Mouse (Mus musculus): ENCODE measurements around the gene Abcb4. TPM values are rescaled to one million over a fixed set of nuclear protein-coding genes. Genes with fewer than 3 reads are reported as not detected.
"Not testable (repeated sequence)": the region's sequence is repeated elsewhere in the genome, so short reads cannot be mapped to it uniquely, and the experiment has no call there.

The Abcb4 gene
- total RNA-seq, 2 experiments from 2014 or later: 4.4 to 5.7 TPM

GRCm38 (mm10) chr5:8902141-8902817 is 8.8 kb downstream of the Abcb4 start:
- DNase-seq (ENCODE audit: extremely low spot score in 1 of 2, low spot score in 1 of 2): no peak

DNA sequence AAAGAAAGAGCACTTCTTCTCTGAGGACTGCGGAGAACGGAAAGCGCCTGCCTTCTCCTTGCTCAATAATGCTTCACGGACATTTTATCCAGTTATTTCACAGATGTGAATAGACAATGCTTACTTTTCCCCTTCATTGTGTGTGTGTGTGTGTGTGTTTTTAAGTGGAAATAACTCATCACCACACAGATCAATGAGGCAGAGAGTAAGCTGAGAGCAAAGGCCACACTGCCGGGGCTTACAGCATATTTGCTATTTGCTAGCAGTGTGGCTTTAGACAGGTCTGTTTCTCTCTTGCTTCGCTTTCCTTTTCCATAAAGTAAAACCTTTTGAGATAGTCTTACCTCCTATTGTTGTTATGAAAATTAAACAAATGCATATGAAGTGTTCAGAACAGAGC is 11.0 kb downstream of the Abcb4 start:
- no peak for DNase-seq (ENCODE audit: extremely low spot score in 1 of 2, low spot score in 1 of 2)

- DNase-seq (ENCODE audit: extremely low spot score in 1 of 2, low spot score in 1 of 2): no peak
Observed at GRCm38 (mm10) chr5:8911567-8912198, 18.2 kb downstream of the Abcb4 start.

DNA sequence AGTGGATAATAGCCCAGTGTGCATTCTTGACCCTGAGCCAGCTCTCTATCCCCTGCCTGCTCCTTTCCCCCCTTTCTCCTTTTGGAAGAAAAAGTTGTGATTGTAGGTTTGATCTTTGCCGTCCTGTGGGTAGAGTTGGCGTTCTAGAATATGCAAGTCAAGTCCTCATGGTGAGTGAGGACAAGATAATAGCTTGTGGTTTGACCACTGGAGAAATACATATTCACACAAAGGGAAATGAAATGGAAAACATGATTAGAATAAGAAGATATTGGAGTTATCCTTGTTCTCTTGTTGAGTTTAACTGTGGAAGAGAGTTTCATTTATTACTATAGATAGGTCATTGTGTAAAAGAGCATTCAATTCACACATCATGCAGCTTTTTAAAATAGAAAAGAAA is 22.9 kb downstream of the Abcb4 start:
- DNase-seq (ENCODE audit: extremely low spot score in 1 of 2, low spot score in 1 of 2): no peak

- DNase-seq (ENCODE audit: extremely low spot score in 1 of 2, low spot score in 1 of 2): no peak
Observed at GRCm38 (mm10) chr5:8917069-8917468, 23.6 kb downstream of the Abcb4 start.

- no peak for DNase-seq (ENCODE audit: extremely low spot score in 1 of 2, low spot score in 1 of 2)
Observed at GRCm38 (mm10) chr5:8928440-8928839, 34.9 kb downstream of the Abcb4 start.

DNA sequence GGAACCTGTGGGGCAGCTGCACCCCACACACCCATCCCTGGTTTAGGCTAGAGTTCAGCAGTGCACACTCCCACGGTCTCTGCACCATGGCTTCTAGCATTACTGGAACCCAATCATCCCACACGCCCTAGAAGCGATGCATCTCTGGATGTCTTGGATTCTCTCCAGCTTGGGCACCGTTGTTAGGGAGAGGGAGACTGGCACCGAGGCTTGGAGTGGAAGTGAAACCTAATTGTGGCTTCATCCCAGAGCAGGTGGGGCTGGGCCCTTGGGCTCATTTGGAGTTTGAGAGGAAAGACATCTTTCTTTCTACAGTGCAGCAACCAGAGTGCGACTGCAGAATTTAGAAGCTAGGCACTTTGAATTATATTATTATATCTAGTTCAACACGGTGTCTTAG is 44.4 kb downstream of the Abcb4 start:
- DNase-seq (ENCODE audit: extremely low spot score in 1 of 2, low spot score in 1 of 2): no peak

- not testable (repeated sequence) for DNase-seq (ENCODE audit: extremely low spot score in 1 of 2, low spot score in 1 of 2)
Observed at GRCm38 (mm10) chr5:8941266-8941665, 47.7 kb downstream of the Abcb4 start.

DNA sequence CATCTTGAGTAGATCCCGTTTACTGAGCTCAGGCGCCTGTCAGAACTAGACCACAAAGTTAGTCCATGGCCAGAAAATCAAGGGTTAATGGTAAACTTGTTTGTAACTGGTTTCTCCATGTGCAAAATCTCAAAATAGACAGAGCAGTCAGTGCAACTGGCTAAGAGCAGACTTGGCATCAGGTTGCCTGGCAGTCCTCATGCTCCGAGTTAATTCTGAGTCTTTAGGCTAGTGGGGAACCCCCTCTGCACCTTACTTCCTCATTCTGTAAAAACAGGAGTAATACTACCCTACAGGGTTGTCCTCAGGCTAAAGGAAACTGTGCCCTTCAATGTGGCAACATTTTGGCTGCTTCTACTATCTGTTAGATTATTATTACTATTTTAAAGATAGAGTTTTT is 50.3 kb downstream of the Abcb4 start:
- no peak for DNase-seq (ENCODE audit: extremely low spot score in 1 of 2, low spot score in 1 of 2)

DNA sequence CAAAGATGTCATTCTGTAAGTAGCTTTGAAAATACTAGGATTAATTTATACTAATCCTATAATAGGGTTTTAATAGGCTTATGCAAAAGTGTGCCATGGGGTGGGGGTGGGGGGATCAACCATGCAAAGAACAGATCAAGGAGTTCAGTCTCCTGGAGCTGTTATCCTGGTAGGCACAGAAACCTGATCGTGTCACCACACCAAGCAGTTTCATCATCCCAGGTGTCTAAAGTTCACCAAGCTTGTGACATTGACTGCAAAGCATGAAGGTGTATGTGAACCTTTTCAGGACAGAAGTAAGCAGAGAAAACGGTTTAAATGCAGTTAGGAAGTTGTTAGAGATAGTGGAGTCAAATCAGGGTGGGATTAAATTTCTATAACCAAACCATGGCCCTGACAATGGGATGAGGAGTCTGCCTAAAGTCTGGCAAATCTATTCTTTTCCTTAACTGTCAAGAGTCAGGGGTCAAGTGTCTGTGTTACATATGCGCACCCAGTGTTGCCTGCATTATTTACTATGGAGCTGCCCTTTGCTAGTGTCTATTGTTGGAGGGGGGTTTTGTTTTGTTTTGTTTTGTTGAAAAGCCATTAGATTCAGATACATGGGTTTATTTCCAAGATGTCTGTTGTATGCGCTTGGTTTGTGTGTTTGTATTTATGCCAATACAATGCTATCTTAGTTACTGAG is 54.0 kb downstream of the Abcb4 start:
- DNase-seq (ENCODE audit: extremely low spot score in 1 of 2, low spot score in 1 of 2): no peak

- DNase-seq (ENCODE audit: extremely low spot score in 1 of 2, low spot score in 1 of 2): no peak
Observed at GRCm38 (mm10) chr5:8953660-8954059, 60.1 kb downstream of the Abcb4 start.

- DNase-seq (ENCODE audit: extremely low spot score in 1 of 2, low spot score in 1 of 2): no peak
Observed at GRCm38 (mm10) chr5:8955544-8955943, 62.0 kb downstream of the Abcb4 start.

- no peak for DNase-seq (ENCODE audit: extremely low spot score in 1 of 2, low spot score in 1 of 2)
Observed at GRCm38 (mm10) chr5:8960534-8960933, 67.0 kb downstream of the Abcb4 start.

GRCm38 (mm10) chr5:8964487-8964886 is 71.0 kb downstream of the Abcb4 start:
- DNase-seq (ENCODE audit: extremely low spot score in 1 of 2, low spot score in 1 of 2): no peak

DNA sequence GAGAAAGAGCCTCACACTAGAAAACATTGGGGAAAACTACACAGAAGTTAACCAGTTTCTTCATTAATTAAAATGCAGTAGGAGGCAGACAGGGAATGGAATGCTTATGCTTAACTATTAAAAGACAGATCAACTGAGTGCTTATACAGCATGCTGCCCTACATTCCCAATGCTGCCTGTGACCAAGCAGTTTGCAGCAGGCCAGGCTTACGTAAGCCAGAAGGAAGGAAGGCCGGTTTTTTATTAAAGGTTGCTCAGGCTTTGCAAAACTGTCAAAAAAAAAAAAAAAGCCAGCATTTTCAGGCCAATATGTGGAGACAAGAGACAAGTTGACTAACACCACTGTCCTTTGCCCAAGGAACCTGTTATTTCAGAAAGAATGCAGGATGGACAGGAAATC is 77.2 kb downstream of the Abcb4 start:
- no peak for DNase-seq (ENCODE audit: extremely low spot score in 1 of 2, low spot score in 1 of 2)

DNA sequence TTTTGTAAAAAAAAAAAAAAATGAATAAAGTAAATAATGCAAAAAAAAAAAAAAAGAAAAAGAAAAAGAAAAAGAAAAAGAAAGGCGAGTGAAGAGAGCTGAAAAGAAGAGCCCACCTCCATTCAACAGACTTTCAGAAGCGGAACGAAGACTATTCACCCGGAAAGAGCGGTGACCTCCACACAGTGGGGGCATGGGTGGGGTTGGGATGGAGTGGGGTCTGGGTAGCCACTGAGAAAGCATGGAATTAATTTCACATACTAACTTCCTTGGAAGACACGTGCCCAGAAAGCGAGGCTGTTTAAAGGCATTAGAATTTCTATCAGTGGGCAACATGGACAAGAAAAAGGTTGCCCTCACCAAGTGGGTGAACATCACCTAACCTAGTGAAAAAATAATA is 78.8 kb downstream of the Abcb4 start:
- DNase-seq (ENCODE audit: extremely low spot score in 1 of 2, low spot score in 1 of 2): no peak

- DNase-seq (ENCODE audit: extremely low spot score in 1 of 2, low spot score in 1 of 2): no peak
Observed at GRCm38 (mm10) chr5:8974721-8975120, 81.2 kb downstream of the Abcb4 start.

DNA sequence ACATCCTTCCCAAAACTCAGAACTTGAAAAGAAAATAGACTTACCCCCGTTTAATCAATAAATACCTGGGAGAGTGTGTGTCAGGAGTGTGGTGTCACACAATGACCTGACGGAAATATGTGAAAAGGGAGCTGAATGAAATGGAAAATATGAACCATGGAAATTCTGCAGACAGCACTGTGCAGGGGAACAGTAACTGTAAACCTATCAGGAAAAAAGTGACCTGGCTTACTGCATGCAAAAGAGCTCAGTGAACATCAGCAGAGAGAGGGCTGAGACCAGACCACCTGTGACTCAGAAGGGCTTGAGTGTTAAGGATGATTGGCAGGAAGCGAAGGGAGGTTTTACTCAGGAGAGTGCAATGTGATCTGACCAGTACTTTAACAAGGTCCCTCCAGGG is 92.0 kb downstream of the Abcb4 start:
- no peak for DNase-seq (ENCODE audit: extremely low spot score in 1 of 2, low spot score in 1 of 2)

DNA sequence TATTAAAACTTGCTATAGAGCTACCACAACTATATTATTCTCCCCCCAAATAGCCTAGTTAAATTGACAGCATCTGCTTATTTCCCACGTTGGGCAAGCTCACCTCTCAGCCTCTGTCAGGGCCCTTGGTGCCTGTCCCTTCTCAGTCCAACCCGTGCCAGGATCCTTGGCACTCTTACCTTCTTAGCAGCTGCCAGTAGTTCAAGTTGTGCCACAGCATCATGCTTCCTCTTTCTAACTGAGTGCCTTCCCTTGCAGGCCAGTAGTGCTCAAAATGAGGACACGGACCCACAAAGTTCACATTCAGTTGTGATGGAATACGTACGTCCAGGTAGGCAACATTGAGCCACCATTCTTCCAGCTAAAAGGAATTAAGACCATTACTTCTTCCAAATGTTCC is 94.4 kb downstream of the Abcb4 start:
- DNase-seq (ENCODE audit: extremely low spot score in 1 of 2, low spot score in 1 of 2): no peak

DNA sequence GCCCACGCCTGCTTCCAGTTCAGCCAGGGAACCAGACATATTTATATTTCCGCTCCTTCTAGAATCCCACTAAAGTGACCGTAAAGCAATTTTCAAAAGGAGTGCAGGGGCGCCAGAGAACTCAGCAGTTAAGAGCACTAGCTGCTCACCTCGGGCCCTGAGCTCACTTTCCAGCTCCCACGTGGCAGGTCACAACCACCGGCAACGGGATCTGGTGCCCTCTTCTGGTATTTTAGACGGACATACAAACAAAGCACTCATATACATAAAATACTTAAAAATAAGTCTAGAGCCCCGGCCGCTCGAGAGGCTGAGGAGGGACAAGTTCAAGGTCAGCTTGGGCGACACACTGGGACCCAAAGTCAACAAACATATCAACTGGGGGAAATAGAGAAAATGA is 97.0 kb downstream of the Abcb4 start:
- no peak for DNase-seq (ENCODE audit: extremely low spot score in 1 of 2, low spot score in 1 of 2)

DNA sequence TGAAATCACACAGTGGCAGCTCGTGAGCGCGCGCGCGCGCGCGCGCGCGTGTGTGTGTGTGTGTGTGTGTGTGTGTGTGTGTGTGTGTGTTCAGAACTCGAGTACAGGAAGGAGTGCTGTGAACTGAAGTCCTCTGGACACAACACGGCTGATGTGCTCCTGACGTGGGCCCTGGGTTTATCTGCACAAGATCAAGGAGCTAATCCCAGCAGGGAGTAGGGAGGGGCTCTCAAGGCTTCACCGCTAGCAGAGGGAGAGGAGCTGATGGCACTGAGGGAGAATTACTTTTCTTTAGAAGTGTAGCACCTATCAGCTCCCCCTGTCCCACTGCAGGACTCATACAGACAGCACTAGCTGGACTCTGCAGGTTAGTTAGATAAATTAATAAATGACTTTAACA is 98.1 kb downstream of the Abcb4 start:
- DNase-seq (ENCODE audit: extremely low spot score in 1 of 2, low spot score in 1 of 2): no peak
